Mouse (Mus musculus) adrenal gland, adult (tissue): ENCODE results near the gene Sim1.

Source experiments
- DNase-seq, 2 experiments: peaks; one replicate each; pipeline ENCODE4 v3.0.0; 2022 to 2023; ENCODE audit warnings: low spot score in 1 of 2; ENCODE audit not compliant: inconsistent age in 2 of 2

Sim1 gene

DNA sequence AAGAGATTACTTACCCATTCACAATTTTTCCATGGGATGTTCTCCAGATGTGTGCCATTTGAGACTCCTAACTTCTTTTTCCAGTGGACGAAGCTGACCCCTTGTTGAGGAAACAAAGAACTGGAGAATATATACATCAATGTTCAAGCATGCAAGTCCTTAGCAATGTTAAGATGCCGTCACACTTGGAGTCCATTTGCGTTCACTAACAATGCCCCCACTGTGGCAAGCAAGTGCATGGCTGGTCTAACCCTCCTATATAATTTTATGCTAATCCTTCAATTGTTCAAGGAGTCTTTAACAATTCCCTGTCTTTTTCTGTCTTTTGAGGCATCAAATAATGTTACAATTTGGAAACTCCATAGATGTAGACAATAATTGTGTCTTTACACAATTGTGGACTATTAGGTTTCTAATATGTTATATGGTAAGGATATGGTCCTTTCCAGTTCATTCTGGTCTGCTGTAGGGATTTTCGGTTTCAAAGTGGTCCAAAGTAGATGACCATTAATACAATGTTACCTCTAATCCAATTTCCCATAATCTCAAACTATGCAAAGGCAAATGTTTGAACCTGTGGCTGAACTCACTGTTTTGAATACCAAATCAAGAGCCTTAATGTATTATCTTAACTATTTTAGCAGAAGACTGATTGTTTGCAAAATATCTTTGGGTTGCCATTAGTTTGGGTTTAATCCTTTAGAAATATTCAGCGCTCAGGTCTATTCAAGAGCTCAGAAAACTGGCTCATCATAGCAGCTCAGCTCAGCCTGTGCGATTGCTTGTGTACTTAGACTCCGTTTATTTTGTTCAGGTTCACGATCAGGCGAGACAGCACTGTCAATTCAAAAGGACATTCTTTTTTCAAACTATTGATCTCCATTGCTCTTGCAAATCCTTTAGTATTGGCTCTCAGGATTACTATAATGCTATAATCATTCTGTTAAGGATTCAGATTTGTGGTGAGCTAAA lies 129.0 kb downstream of the Sim1 start:
- no peak for DNase-seq
